Mouse (Mus musculus) brain, embryonic 14.5 days (tissue): ENCODE measurements at regions not wholly inside any gene's neighbourhood (a gene's known extent, or its start where the extent isn't known, plus 50 kb on each side); places are given as distances from the start of the nearest gene placed in this dataset.

Source experiments
- CTCF ChIP-seq: fragments of 200-500 bp; IDR thresholded peaks from 2 replicates; pipeline ENCODE4 v1.5.1; 2012; ENCODE audit warnings: inconsistent platforms, mild to moderate bottlenecking, moderate library complexity, borderline replicate concordance; ENCODE audit not compliant: insufficient read depth, insufficient read length; ENCODE audit errors: extremely low read depth
- POLR2A ChIP-seq: fragments of 200-500 bp; IDR thresholded peaks from 2 replicates; pipeline ENCODE4 v1.6.1; 2012; ENCODE audit warnings: mild to moderate bottlenecking, inconsistent platforms, borderline replicate concordance; ENCODE audit not compliant: poor library complexity, insufficient read depth, insufficient read length, severe bottlenecking; ENCODE audit errors: extremely low read depth

- TF ChIP-seq CTCF (no peak), POLR2A (no peak)
These were observed 55.7 kb upstream of the Plekhg1 start for GRCm38 (mm10) chr10:3684481-3684880.
